Mouse (Mus musculus): ENCODE measurements around the gene Ap2b1.

DNA sequence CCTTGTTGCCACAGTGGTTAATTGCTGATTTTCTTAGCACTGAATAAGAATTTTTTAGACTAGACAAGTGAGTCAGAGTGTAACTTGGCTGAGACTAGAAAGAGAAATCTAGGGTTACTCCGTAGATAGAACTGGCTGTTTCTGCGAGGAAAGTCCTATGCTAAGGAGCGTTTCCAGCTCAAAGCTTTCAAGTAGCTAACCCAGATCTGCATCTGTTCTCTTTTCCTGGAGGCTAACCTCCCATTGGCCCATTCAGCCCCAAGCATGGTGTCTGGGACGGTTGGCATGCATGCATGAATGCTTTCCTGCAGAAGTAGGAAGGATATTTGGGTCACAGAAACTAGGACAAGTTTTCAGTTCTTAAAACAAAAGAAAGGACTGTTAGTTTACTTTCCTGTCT lies 72.4 kb downstream of the Ap2b1 start:
- TF ChIP-seq CTCF (IDR thresholded peaks at IDR 0.05; ENCODE audit: low read depth) (no peak), EP300 (IDR thresholded peaks at IDR 0.05; ENCODE audit: low read depth) (no peak)

All from heart, postnatal 0 days (tissue).